Mouse (Mus musculus): Measurements from ENCODE around the gene Agl.

GRCm38 (mm10) chr3:116722980-116723379 is 85.0 kb downstream of the Agl start:
- TF ChIP-seq CTCF (IDR thresholded peaks at IDR 0.05; ENCODE audit: borderline replicate concordance, insufficient read depth, low read depth, low read length) = no peak
- no peak for TF ChIP-seq POLR2A (IDR thresholded peaks at IDR 0.05; ENCODE audit: borderline replicate concordance, insufficient read depth, low read length)

Data from cerebellum, adult 2 months (tissue).